Mouse (Mus musculus) kidney, embryonic 15.5 days (tissue): ENCODE results near the gene Rhobtb3. TPM values are rescaled to one million over a fixed set of nuclear protein-coding genes. Genes with fewer than 3 reads are reported as not detected.
A peak's percentile ranks its signal among the peaks of the same experiment; 100 is the strongest.
"Not testable (repeated sequence)": the region's sequence is repeated elsewhere in the genome, so short reads cannot be mapped to it uniquely, and the experiment has no call there.

Experiments
- ATAC-seq: fragments of 200-750 bp; cut with Nextera tagmentation; replicated peaks from 2 replicates; pipeline ENCODE4 v1.8.0; 2017; ENCODE audit warnings: moderate TSS enrichment; ENCODE audit not compliant: low FRiP score
- H3K27ac ChIP-seq: fragments of 300-500 bp; sonication (generic); 2 replicates; pipeline ENCODE4 v1.5.1; 2015; ENCODE audit warnings: mild to moderate bottlenecking, inconsistent platforms
- H3K27me3 ChIP-seq: fragments of 300-500 bp; sonication (generic); 2 replicates; pipeline ENCODE4 v1.6.1; 2015; ENCODE audit warnings: inconsistent platforms
- H3K36me3 ChIP-seq: fragments of 300-500 bp; sonication (generic); 2 replicates; pipeline ENCODE4 v1.6.1; 2015; ENCODE audit warnings: inconsistent platforms
- H3K4me1 ChIP-seq: fragments of 300-500 bp; sonication (generic); 2 replicates; pipeline ENCODE4 v1.6.1; 2015; ENCODE audit warnings: inconsistent platforms
- H3K4me2 ChIP-seq: fragments of 300-500 bp; sonication (generic); 2 replicates; pipeline ENCODE4 v1.6.1; 2015; ENCODE audit warnings: moderate library complexity, mild to moderate bottlenecking, inconsistent platforms
- H3K4me3 ChIP-seq: fragments of 300-500 bp; sonication (generic); replicated peaks from 2 replicates; pipeline ENCODE4 v1.5.1; 2015; ENCODE audit warnings: mild to moderate bottlenecking, inconsistent platforms
- H3K9ac ChIP-seq: fragments of 300-500 bp; sonication (generic); 2 replicates; pipeline ENCODE4 v1.6.1; 2015; ENCODE audit warnings: mild to moderate bottlenecking, inconsistent platforms
- H3K9me3 ChIP-seq: fragments of 300-500 bp; sonication (generic); replicated peaks from 2 replicates; pipeline ENCODE4 v1.6.1; 2016; ENCODE audit warnings: inconsistent platforms
- WGBS: fragments of 180-500 bp; shearing (Covaris S2); methylation state at CpG from one replicate; pipeline ENCODE4 v1.1.7; 2015; ENCODE audit warnings: mixed read lengths; 5-methylcytosine and 5-hydroxymethylcytosine counted together
- polyA plus RNA-seq: library from polyadenylated mRNA; unstranded; fragments of >200 nt; fragmentation: Nextera tagmentation; extraction: Ambion mirVana; gene quantifications from 2 replicates; pipeline ENCODE4 v1.2.1, GENCODE M21; 2015

Gene Rhobtb3
- polyA plus RNA-seq, 1 experiment from 2014 or later: 37.5 TPM

- H3K36me3 ChIP-seq: peaks cover 37% of the 10 kb centered on the region
- H3K9ac ChIP-seq: no peak overlapping the region
- no peaks in the 10 kb centered on the region for H3K9me3 ChIP-seq
- 0 out of 2 replicates have a peak, but pooled peaks have one; percentile 44 for ATAC-seq
- H3K27ac ChIP-seq: no peak overlapping the region
- WGBS: 69% methylated on average over 2 of the region's 2 CpGs
- peaks cover 10% of the 10 kb centered on the region for H3K4me1 ChIP-seq
- H3K4me2 ChIP-seq: no peak overlapping the region
- no peak overlapping the region for H3K4me3 ChIP-seq
- H3K27me3 ChIP-seq: no peaks in the 10 kb centered on the region
Observed at GRCm38 (mm10) chr13:75908187-75908586, 35.5 kb downstream of the Rhobtb3 start.

DNA sequence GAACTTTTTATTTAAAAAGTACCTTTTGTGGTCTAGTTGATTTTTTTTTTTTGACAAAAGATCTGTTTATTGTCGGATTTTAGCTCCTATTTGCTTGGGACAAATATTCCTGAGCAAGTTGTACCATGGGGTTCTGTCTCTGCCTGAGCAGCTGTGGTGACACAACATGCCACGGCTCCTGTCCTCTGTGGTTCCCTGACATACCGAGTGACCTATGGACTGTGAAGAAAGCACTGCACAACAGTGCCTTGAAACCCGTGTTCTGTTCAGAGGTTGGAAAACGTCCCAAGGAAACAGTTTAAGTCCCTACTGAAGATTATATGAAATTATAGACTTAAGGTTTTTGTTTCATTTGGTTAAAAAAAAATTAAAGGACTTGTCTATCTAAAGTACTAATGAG lies 36.6 kb downstream of the Rhobtb3 start:
- Histone ChIP-seq H3K9me3 (no peaks in the 10 kb centered on the region), H3K27me3 (no peaks in the 10 kb centered on the region), H3K4me1 (peaks cover 10% of the 10 kb centered on the region), H3K9ac (no peak overlapping the region), H3K36me3 (peaks cover 41% of the 10 kb centered on the region), H3K27ac (no peak overlapping the region), H3K4me2 (no peak overlapping the region), H3K4me3 (no peak overlapping the region)
- 0 out of 2 replicates have a peak, but pooled peaks have one; percentile 74 for ATAC-seq
- WGBS: 42% methylated on average over 5 of the region's 5 CpGs

- 88% methylated on average over 5 of the region's 5 CpGs for WGBS
- no peak overlapping the region for H3K4me2 ChIP-seq
Observed at GRCm38 (mm10) chr13:75904660-75905059, 39.1 kb downstream of the Rhobtb3 start.

GRCm38 (mm10) chr13:75900928-75901327 lies 42.8 kb downstream of the Rhobtb3 start:
- peaks cover 47% of the 10 kb centered on the region for H3K36me3 ChIP-seq
- H3K9ac ChIP-seq, ATAC-seq, H3K4me1 ChIP-seq, H3K4me3 ChIP-seq, H3K9me3 ChIP-seq, H3K27ac ChIP-seq, H3K4me2 ChIP-seq, H3K27me3 ChIP-seq: not testable (repeated sequence)
- WGBS: 96% methylated on average over 1 of the region's 1 CpGs

More at GRCm38 (mm10) chr13:75904660-75905059, 39.1 kb downstream of the Rhobtb3 start:
- H3K27ac ChIP-seq: no peak overlapping the region
- H3K4me1 ChIP-seq: peaks cover 10% of the 10 kb centered on the region
- H3K9me3 ChIP-seq: no peaks in the 10 kb centered on the region
- no peaks in the 10 kb centered on the region for H3K27me3 ChIP-seq
- peaks cover 39% of the 10 kb centered on the region for H3K36me3 ChIP-seq
- no peak overlapping the region for H3K4me3 ChIP-seq
- no peak for ATAC-seq
- H3K9ac ChIP-seq: no peak overlapping the region

DNA sequence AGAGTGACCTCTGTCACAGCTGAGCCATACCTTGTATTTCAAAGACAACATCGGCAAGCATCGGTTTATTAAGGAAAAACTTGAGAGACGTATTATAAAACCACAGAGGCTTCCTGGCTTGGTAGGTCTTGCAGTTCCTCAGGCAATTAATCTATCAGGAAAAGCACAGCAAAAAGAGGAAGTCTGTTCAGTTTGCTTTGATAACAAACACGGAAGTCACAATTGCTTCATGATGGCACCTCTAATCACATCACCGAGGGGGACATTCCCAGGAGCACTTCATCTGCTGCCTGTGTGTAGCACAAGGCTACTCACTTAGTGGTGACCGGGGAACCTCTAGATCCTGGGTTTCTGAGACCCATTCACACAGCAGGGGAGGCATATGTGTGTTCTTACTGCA lies 50.8 kb downstream of the Rhobtb3 start:
- Histone ChIP-seq H3K9me3 (no peaks in the 10 kb centered on the region), H3K9ac (no peak overlapping the region), H3K27me3 (no peaks in the 10 kb centered on the region), H3K4me2 (no peak overlapping the region), H3K36me3 (peaks cover 56% of the 10 kb centered on the region), H3K4me1 (no peaks in the 10 kb centered on the region), H3K27ac (no peak overlapping the region), H3K4me3 (no peak overlapping the region)
- 63% methylated on average over 6 of the region's 6 CpGs for WGBS
- no peak for ATAC-seq

- H3K9ac ChIP-seq: no peak overlapping the region
- H3K4me1 ChIP-seq: no peaks in the 10 kb centered on the region
- no peak overlapping the region for H3K27ac ChIP-seq
- 0 out of 2 replicates have a peak, but pooled peaks cover under 1% of the 10 kb centered on the region for H3K9me3 ChIP-seq
- no peaks in the 10 kb centered on the region for H3K27me3 ChIP-seq
- no peak overlapping the region for H3K4me3 ChIP-seq
- 90% methylated on average over 3 of the region's 3 CpGs for WGBS
- peaks cover 57% of the 10 kb centered on the region for H3K36me3 ChIP-seq
- no peak overlapping the region for H3K4me2 ChIP-seq
- no peak for ATAC-seq
Observed at GRCm38 (mm10) chr13:75892291-75892690, 51.4 kb downstream of the Rhobtb3 start.

GRCm38 (mm10) chr13:75891868-75892267 lies 51.9 kb downstream of the Rhobtb3 start:
- no peak overlapping the region for H3K9ac ChIP-seq
- no peak overlapping the region for H3K27ac ChIP-seq
- no peak for ATAC-seq
- H3K9me3 ChIP-seq: 0 out of 2 replicates have a peak, but pooled peaks cover 2% of the 10 kb centered on the region
- WGBS: 92% methylated on average over 4 of the region's 4 CpGs
- H3K4me3 ChIP-seq: no peak overlapping the region
- H3K4me2 ChIP-seq: no peak overlapping the region
- peaks cover 60% of the 10 kb centered on the region for H3K36me3 ChIP-seq
- no peaks in the 10 kb centered on the region for H3K27me3 ChIP-seq
- no peaks in the 10 kb centered on the region for H3K4me1 ChIP-seq

DNA sequence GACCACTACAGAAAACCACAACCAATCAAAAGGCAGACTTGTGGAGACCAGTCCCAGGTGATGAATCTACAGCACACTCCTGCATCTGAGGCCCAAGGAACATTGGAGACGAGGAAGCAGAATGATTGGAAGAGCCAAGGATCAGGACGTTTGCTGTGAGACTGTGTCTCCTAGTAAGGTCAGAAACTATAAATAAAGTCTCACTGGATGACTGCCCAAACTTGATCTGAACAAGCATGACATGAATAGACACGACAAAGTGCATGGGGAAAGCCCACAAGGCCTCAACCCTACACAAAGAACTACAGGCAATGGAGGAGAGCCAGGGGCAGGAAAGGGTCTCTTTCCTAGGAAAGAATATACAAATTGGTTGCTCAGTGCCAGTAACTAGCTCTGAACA lies 59.9 kb downstream of the Rhobtb3 start:
- H3K4me2 ChIP-seq: no peak overlapping the region
- no peak overlapping the region for H3K9ac ChIP-seq
- H3K27me3 ChIP-seq: no peaks in the 10 kb centered on the region
- H3K4me3 ChIP-seq: no peak overlapping the region
- no peak overlapping the region for H3K27ac ChIP-seq
- 66% methylated on average over 3 of the region's 3 CpGs for WGBS
- H3K36me3 ChIP-seq: peaks cover 50% of the 10 kb centered on the region
- ATAC-seq: no peak
- H3K9me3 ChIP-seq: 0 out of 2 replicates have a peak, but pooled peaks cover 9% of the 10 kb centered on the region
- no peaks in the 10 kb centered on the region for H3K4me1 ChIP-seq

DNA sequence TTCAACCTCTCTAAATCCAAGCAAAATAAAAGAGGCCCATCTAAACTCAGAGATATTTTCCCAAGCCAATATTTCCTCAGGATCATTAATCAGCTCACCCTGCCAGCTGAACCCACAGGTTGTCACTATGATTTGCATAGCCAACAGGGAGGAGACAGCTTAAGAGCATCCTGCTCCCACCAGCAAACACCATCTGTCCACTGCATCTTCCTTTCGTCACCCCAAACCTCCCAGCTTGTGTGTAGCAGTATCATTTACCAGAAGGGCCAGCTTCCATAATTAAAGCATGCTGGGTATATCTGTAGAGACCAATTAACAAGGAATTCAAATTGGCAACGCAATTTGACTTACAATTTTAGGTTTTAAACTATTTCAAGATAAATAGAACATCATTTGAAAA lies 63.2 kb downstream of the Rhobtb3 start:
- Histone ChIP-seq H3K4me1 (no peaks in the 10 kb centered on the region), H3K4me2 (no peak overlapping the region), H3K4me3 (no peak overlapping the region), H3K9ac (no peak overlapping the region), H3K36me3 (peaks cover 56% of the 10 kb centered on the region), H3K9me3 (no peaks in the 10 kb centered on the region), H3K27me3 (no peaks in the 10 kb centered on the region), H3K27ac (no peak overlapping the region)
- 71% methylated on average over 2 of the region's 2 CpGs for WGBS
- no peak for ATAC-seq

- Histone ChIP-seq H3K4me3 (no peak overlapping the region), H3K36me3 (peaks cover 56% of the 10 kb centered on the region), H3K9me3 (no peaks in the 10 kb centered on the region), H3K4me2 (no peak overlapping the region), H3K4me1 (no peaks in the 10 kb centered on the region), H3K27me3 (no peaks in the 10 kb centered on the region), H3K9ac (no peak overlapping the region), H3K27ac (no peak overlapping the region)
- 82% methylated on average over 3 of the region's 3 CpGs for WGBS
- no peak for ATAC-seq
Observed at GRCm38 (mm10) chr13:75879756-75880155, 64.0 kb downstream of the Rhobtb3 start.

DNA sequence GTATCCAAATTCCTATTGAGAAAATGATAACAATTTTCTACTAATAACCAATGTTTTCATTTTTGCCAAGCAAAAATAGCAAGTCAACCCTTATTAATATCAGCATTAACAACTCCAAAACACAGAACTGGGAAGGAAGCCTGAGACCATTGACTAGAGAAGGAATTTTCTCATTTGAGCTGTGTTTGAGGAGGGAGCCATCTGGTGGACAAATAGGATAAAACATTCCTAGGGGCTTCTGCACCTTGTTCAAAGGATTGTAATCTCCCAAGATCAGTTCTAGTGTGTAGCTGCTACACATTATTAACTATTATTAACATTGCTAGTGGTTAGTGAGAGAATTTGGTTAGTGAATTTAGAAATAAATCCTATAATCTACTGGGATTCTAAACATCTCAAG lies 65.8 kb downstream of the Rhobtb3 start:
- Histone ChIP-seq H3K36me3 (peaks cover 59% of the 10 kb centered on the region), H3K4me2 (no peak overlapping the region), H3K9ac (no peak overlapping the region), H3K4me3 (no peak overlapping the region), H3K27ac (no peak overlapping the region), H3K27me3 (no peaks in the 10 kb centered on the region), H3K9me3 (no peaks in the 10 kb centered on the region), H3K4me1 (no peaks in the 10 kb centered on the region)
- ATAC-seq: no peak

DNA sequence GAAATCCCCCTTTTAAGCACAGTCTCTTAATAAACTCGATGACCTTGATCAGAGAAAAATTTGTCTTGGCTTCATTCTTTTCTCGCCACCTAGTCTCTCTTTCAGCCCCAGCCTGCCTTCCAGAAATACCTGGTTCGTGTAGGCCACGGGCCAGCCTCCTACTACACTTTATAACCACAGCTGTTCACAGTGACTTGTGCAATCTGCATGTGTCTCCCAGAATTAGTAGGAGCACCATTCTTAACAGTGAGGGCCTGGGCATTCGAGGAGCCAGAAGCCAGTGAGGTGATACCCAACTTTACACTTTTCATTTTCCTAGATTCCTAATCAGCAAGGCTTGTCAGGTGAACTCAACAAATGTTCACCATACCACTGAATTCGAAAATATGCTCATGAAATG lies 67.1 kb downstream of the Rhobtb3 start:
- Histone ChIP-seq H3K4me3 (no peak overlapping the region), H3K9me3 (no peaks in the 10 kb centered on the region), H3K4me1 (no peaks in the 10 kb centered on the region), H3K36me3 (peaks cover 57% of the 10 kb centered on the region), H3K4me2 (no peak overlapping the region), H3K27me3 (no peaks in the 10 kb centered on the region), H3K9ac (no peak overlapping the region), H3K27ac (no peak overlapping the region)
- WGBS: 85% methylated on average over 6 of the region's 6 CpGs
- no peak for ATAC-seq

DNA sequence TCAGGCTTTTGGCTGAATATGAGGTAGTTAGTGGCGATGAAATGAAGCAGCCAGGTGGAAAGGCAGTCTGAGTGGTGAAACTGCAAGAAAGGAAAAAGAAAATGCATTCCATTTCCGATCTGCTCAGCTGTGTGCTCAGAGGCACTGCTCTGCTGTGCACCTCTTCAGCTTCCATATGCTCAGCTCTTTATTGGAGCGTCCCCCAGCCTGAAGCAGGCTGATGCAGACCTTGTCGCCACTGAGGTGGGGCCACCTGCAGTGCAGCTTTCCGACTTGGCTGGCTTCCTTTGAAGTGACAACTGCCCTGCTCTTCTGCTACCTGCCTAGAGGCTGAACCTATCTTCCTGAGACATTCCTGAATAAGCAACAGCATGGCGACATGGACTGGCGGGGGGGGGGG lies 67.5 kb downstream of the Rhobtb3 start:
- not testable (repeated sequence) for H3K4me3 ChIP-seq, H3K4me2 ChIP-seq, H3K4me1 ChIP-seq, H3K9me3 ChIP-seq, H3K27me3 ChIP-seq, H3K27ac ChIP-seq, H3K9ac ChIP-seq, ATAC-seq
- WGBS: 82% methylated on average over 7 of the region's 7 CpGs
- peaks cover 61% of the 10 kb centered on the region for H3K36me3 ChIP-seq
